Mouse (Mus musculus) left cerebral cortex, postnatal 25 days (tissue): ENCODE data around the gene Hic1. TPM values are rescaled to one million over a fixed set of nuclear protein-coding genes. Genes with fewer than 3 reads are reported as not detected.
A peak's percentile ranks its signal among the peaks of the same experiment; 100 is the strongest.
"Not testable (repeated sequence)": the region's sequence is repeated elsewhere in the genome, so short reads cannot be mapped to it uniquely, and the experiment has no call there.

ENCODE experiments used
- DNase-seq, 2 experiments: peaks; one replicate each; pipeline ENCODE4 v3.0.0; 2022; ENCODE audit warnings: low spot score in 2 of 2, mixed read lengths in 1 of 2
- intact Hi-C: fragments of 180-260 bp; cut with DNase I; formaldehyde crosslinking; loops from one replicate; pipeline ENCODE4 v1.15.1; 2025
- total RNA-seq, 2 experiments: library from RNA; stranded (reverse); gene quantifications; 2 replicates each; pipeline ENCODE4 v1.2.3; 2021

Gene Hic1
- total RNA-seq, 2 experiments from 2014 or later = 3.3 to 3.5 TPM

GRCm38 (mm10) chr11:75193256-75194071, 24.1 kb upstream of the Hic1 start, which contains the start of gene Rtn4rl1:
Rtn4rl1 (plus strand) TSS chr11:75193783.
- intact Hi-C loops = loop anchor here (1.0 to 5.0 kb wide), 3 partner anchors 98 to 269 kb away; partner anchors contain the start of gene Tlcd2
- DNase-seq = peak; percentile 74 to 76

DNA sequence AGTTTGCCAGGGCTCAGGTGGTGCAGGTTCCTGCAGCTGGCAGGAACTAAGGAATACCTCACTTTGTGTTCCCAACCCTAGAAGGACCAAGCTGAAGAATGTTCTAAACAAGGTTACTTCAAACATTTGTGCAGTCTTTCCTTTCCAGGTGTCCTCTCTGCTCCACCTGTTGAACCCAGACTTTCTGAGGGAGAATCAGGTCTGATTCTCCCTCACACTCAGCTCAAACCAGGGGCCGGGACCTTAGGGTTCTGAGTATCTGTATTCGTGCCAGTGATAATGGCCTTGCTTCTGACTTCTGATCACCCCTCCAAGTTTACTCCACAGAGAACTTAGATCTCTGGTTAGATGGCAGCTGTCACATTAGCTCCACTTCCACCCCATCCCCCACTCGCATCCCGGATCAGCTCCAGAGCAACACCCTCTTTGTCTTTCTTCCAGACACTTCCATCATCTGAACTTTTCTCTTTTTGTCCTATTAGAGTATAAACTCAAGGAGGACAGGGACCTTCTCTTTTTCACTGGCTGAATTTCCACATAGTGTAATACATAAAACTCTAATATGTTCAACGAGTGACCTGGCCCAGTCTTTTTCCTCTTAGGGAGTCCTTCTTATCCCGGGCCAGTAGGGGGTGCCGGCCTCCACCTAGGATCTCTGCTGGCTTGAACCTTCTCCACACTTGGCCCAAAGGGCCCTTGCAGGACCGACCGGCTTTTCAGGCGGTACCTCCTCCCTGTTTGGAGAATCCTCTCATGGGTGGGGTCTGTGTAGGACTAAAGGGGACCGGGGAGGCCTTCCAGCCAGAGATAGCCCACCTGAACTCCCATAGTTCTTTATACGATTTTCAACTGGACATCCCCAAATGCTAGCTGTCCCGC, 23.3 kb upstream of the Hic1 start:
- intact Hi-C loops = loop anchor here (1.0 to 5.0 kb wide), 3 partner anchors 99 to 270 kb away; partner anchors contain the start of gene Tlcd2
- DNase-seq = peak in 1 of 2 experiments; percentile 84

DNA sequence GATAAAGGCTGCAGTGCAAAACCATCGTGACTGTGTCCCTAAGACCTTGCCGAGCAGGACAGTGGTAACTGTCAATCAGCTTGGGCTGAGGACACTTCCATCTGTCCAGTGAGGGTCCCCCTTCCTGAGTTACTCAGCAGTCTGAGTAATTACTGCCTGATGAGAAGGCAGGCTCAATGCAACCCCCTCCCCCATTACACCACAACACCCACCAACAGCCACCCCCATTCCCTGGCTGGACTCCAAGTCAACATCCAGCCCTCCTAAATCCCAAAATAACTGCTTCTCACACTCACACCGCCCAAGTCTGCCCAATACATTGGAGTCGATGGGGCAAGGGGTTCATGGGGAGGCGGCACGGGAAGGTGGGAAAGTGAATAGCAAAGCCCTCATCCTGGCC, 22.5 kb upstream of the Hic1 start:
- intact Hi-C loops = loop anchor here (5.0 kb wide), 2 partner anchors 200 to 270 kb away; partner anchors contain the start of gene Tlcd2
- no peak for DNase-seq

GRCm38 (mm10) chr11:75190905-75191441, 21.7 kb upstream of the Hic1 start, which contains the start of gene Dph1:
Dph1 (minus strand) TSS chr11:75191241.
- intact Hi-C loops = loop anchor here (5.0 kb wide), 2 partner anchors 201 to 271 kb away; partner anchors contain the start of gene Tlcd2
- no peak for DNase-seq

DNA sequence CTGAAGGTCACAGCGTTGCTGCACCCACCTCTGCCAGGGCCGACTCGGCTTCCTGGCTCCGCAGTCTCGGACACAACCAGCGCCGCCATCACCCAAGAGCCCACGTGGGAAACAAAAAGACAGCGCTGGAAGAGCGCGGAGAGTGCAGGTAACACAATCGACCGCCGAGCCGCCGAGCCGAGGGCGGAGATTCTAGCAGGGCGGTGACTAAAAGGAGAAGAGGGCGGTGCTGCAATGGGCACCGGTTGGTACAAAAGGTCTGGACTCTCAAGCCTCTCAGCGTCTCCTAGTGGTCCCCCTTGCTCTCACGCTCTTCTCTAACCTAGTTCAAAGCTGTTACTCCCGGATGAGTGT, 21.0 kb upstream of the Hic1 start:
- intact Hi-C loops = loop anchor here (5.0 kb wide), 2 partner anchors 202 to 272 kb away; partner anchors contain the start of gene Tlcd2
- peak; percentile 81 to 88 for DNase-seq

GRCm38 (mm10) chr11:75189713-75190370, 20.5 kb upstream of the Hic1 start:
- no peak for DNase-seq
- intact Hi-C loops = loop anchor here (5.0 kb wide), 2 partner anchors 202 to 272 kb away; partner anchors contain the start of gene Tlcd2

- DNase-seq = peak in 1 of 2 experiments; percentile 76
- intact Hi-C loops = no loop called here
Measured at GRCm38 (mm10) chr11:75184986-75185385, 15.7 kb upstream of the Hic1 start.

DNA sequence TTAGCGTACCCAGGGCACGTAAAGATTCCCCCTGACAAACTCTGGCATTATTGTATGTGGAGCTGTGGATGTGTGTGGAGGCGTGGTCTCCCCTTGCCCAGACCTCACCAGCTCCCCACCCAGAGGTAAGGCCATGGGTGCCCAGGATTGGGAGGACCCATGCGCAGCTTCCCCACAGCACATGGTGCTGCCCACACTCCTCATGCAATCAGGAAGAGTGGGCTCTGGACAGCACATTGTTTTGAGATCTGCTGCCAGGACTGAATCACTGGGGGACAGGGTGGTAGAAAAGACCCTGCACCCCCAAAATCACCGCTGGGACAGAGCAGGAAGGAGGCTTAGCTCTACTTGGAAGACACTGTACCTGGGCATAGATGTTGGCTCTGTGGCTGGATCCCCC, 15.3 kb upstream of the Hic1 start:
- intact Hi-C loops = no loop called here
- DNase-seq = peak in 1 of 2 experiments; percentile 76

- DNase-seq = peak; percentile 63 to 95
- intact Hi-C loops = no loop called here
Measured at GRCm38 (mm10) chr11:75183917-75184570, 14.7 kb upstream of the Hic1 start.

- intact Hi-C loops = loop anchor here (1.0 to 10.0 kb wide), 4 partner anchors 113 to 396 kb away; partner anchors contain the start of genes Mnt, Rilp and Scarf1
- DNase-seq = peak; percentile 91 to 93
Measured at GRCm38 (mm10) chr11:75178672-75179208, 9.4 kb upstream of the Hic1 start, which contains the start of gene Ovca2. Ovca2 (minus strand) TSS chr11:75178835.

DNA sequence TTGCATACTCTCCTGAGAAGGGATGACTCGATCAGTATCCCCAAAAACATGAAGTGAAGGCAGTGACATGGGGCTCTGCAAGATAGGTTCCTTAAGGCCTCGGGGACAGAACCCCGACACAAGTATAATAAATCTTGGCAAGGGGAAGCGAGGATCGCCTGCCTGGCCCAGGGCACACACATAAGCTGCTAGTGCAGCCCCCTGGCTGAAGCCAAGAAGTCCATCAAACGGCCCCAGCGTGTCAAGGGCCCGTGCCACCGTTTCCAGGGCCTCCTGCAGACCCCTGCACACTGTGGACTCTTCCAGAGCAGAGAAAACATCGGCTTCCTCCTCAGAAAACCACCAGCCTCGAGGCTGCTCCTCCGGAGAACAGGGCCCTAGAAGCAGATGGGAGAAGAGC, 8.7 kb upstream of the Hic1 start:
- no peak for DNase-seq

GRCm38 (mm10) chr11:75174574-75174973, 5.3 kb upstream of the Hic1 start:
- intact Hi-C loops = loop anchor here (10.0 kb wide), 2 partner anchors 340 to 400 kb away; partner anchors contain the start of gene Mnt
- DNase-seq = not testable (repeated sequence)

More for the DNA sequence above, 8.7 kb upstream of the Hic1 start:
- intact Hi-C loops = loop anchor here (5.0 to 10.0 kb wide), 3 partner anchors 334 to 397 kb away; partner anchors contain the start of genes Mnt, Rilp and Scarf1

DNA sequence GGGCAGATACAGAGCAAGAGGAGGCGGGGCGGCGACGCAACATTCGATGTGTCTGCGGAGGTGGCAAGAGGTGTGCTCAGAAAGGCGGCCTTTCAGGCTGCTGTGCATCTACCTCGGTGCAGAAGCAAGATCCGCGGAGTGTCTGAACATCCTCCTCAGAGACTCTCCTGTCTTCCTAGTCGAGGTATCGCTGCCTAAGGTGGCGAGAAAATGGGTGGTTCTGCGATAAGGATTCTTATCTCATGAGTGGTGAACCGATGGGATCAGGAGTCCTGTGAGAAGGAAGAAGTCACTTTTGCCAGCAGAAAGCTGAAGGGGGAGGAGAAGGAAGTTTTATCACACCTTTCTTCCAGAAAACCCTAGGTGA, 4.5 kb upstream of the Hic1 start:
- no peak for DNase-seq
- intact Hi-C loops = loop anchor here (2.0 to 10.0 kb wide), 3 partner anchors 287 to 401 kb away; partner anchors contain the start of genes Mnt and Tlcd2

GRCm38 (mm10) chr11:75173095-75173798, 3.9 kb upstream of the Hic1 start:
- DNase-seq = peak; percentile 95 to 97
- intact Hi-C loops = loop anchor here (2.0 to 10.0 kb wide), 3 partner anchors 288 to 402 kb away; partner anchors contain the start of genes Mnt and Tlcd2

DNA sequence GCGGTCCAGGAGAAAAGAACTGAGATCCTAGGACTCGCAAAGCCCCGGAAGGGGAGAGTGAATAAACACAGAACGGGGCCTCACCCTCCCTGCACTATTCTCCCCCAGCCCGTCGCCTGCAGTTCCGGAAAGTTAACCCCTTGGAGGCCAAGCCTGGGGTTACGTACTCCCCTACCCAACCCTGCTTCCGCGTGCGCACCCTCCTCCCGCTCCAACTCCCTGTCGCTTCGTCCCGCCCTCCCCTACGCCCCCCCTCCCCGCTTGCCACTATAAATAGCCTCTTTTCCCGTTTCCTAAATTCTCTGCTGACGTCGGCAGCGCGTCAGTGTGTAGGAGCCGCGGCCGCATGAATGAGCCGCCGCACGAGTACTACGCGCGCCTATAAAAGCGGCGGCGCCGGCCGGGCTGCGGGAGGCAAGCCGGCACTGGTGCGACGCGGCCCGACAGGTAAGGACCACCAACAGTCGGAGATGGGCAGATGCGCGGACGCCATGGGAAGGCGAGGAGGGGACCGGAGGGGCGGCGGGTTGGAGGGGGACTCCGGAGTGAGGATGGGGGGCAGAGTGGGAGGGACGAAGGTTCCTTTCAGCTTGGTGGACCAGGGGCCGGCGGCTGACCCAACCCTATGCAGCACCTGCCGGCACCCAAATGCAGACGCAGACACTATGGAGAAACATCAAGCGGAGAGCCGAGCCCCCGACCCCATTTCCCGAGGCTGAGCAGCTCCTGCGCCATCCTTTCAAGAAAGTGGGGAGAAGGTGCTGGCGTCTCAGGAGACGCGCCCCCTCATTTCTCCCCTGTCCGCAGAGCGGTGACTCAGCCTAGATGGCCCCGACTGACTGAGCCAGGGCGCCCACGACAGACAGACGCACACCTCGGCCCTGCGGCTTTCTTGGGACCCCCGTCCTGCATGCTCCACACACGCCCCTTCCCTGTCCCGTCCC, 3.1 kb upstream of the Hic1 start:
- intact Hi-C loops = loop anchor here (2.0 to 10.0 kb wide), 3 partner anchors 288 to 402 kb away; partner anchors contain the start of genes Mnt and Tlcd2
- peak; percentile 73 to 84 for DNase-seq
